Mouse (Mus musculus) ZHBTc4 (cell line): ENCODE data around the gene Nol12.

Experiments used
- DNase-seq: peaks from one replicate; pipeline ENCODE4 v3.0.0-alpha.2; 2011; ENCODE audit warnings: low read depth, low spot score

The Nol12 gene

GRCm38 (mm10) chr15:78934784-78935320 is at the start of gene Nol12:
Gene Nol12, plus strand, starts transcription at chr15:78934933.
- peak; percentile 95 for DNase-seq

DNA sequence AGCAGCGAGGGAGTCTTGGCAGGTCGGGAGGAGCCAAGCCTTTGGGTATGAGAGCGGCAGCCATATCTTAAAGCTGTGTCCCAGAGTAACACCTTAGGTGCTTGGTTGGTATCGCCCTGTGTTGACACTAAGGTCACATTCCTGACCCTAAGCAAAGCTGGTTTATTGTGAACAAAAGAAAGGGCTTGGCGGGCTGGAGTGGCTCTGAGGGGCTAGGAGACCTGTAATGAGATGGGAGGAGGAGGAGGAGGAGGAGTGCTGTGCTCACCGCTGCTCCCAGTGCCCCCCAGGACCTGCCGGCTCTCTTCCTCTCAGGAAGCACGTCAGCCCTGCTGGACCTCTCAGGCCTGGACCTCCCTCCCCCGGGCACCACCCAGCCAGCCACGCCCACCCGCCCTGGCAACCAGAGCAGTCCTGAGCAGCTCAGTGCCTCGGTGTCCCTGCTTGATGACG is 45.3 kb upstream of the Nol12 start:
- peak; percentile 69 for DNase-seq

- no peak for DNase-seq
These were observed 42.3 kb upstream of the Nol12 start for GRCm38 (mm10) chr15:78892440-78892839.

DNA sequence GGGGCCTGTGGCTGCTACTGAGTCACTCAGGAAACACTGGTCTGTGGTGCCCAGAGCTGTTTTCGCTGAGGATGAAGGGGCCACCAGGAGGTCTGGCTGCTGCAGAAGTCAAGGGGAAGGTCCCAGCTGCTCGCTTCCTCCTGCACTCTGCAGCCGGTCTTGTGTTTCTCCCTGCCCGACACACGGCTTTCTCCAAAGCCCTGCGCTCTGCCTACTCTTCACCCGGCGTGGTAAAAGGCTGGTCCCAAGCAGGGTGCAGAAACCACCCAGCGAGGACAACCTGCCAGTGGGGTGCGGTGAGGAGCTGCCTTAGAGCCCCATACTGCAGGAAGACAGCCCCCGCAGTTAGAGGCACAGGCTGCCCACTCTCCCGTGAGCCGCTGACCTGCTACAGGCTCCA is 40.0 kb upstream of the Nol12 start:
- DNase-seq, result no peak

DNA sequence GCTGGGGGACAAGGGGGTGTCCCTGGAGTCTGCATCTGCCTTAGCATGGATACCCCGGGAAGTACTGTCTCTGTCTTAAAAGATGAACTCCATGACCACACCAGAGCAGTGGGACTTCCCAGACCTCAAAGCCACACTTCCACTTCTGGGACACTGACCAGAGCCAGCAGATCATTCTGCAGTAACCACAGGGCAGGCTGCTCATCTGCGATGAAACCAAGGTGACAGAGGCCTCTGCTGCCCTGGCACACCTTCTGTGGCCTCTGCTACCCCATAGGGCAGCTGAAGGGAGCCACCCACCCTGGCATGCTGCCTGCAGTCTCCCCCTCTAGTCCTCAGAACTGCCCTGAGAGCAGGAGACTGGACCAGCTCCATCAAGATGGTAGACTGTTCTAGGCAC is 39.0 kb upstream of the Nol12 start:
- no peak for DNase-seq

GRCm38 (mm10) chr15:78896149-78896548 is 38.6 kb upstream of the Nol12 start:
- peak; percentile 90 for DNase-seq

DNA sequence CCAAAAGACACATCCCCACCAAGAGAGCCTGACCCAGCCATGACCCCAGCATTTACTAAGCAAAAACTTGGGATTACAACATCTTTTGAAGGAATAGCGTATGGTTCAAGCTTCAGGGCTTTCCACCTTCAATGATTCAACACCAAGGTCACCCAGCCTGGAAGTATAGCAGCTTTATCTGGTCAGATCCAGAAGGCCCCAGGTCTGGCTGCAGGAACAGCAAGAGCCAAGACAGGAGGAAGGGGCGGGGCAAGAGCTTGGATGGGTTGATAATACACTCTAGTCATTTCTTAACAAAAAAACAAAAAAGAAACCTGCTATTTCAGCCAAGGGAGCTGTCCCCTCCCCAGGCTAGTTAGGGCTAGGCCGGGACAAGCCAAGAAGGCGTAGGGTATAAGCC is 37.2 kb upstream of the Nol12 start:
- peak; percentile 94 for DNase-seq

DNA sequence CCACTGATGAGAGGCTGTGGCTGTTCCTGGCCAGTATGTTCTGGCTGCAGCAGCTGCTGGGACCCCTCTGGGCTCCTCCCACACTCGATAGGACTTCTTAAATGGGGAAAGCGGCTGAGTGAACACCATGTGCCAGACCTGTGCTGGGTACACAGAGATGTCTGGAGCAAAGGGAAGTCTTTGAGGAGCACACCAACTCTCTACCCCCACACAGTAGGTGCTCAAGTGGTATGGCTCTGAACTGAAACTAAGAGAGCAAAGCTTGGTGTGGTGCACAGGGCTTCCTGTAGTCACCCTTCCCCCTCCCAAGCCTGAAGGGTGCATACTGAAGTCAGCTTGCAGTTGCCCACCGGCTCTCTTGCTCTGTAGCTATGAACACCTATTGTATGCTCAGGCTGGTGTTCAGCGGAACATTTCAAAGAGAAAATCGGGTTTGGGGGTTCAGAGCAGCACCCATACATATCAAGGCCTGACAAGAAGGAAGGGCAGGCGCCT is 36.2 kb upstream of the Nol12 start:
- DNase-seq, result peak; percentile 75

DNA sequence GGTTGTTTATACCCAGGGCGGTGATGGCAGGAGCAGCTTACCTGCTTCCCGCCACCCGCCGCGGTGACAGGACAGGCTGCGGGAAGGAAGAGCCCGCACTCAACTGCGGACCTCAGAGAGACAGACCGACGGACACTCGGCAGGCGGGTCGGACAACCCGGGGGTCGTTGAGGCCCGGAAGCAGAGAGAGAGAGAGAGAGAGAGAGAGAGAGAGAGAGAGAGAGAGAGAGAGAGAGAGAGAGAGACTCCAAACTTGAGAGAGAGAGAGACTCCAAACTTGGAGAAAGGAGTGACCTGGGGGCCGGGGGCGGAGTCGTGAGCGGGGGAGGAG is 35.4 kb upstream of the Nol12 start, which contains the start of gene Gm49510:
Gm49510 (plus strand) TSS at position 259 of the 331 bp plus-strand sequence.
- DNase-seq, result no peak

DNA sequence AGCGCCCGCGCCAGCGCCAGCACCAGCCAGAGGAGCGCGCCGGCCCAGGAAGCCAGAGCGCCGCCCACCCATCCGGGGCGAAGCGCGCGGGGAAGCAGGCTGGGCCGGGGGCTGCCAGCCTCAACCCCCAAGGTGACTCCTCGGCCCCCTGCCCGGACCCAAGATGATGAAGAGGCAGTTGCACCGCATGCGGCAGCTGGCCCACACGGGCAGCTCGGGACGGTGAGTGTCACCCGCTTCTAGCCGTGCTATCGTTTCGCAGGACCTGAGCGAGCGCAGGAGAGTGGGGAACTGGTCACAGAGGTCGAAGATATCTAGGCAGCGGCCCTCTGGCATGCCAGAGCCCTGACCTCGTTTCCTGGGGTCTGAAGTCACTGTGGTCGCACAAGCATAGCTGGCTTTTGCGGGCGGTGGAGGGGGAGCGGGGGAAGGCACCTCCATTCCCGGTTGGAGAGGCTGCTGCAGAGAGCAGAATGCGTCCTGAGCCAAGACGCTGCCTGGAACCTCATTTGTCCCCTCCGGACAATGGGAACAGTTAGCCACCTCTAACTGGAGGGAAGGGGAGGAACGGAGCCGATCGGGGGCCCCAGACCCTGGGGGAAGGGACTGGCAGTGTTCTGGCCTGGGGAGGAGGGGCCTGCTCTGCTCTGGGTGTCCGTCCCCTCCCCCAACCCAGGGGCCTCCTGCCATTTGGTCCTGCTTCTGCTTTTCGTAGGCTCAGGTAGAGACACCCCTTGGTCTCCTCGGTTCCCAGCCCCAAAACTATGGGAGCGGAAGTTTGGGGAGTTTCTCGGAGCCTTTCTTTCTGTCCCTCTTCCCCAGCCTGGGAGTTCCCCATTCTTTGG is 34.8 kb upstream of the Nol12 start, which contains the start of gene Sh3bp1:
Sh3bp1 (plus strand) TSS at position 29 of the 845 bp plus-strand sequence.
- DNase-seq, result peak; percentile 84

DNA sequence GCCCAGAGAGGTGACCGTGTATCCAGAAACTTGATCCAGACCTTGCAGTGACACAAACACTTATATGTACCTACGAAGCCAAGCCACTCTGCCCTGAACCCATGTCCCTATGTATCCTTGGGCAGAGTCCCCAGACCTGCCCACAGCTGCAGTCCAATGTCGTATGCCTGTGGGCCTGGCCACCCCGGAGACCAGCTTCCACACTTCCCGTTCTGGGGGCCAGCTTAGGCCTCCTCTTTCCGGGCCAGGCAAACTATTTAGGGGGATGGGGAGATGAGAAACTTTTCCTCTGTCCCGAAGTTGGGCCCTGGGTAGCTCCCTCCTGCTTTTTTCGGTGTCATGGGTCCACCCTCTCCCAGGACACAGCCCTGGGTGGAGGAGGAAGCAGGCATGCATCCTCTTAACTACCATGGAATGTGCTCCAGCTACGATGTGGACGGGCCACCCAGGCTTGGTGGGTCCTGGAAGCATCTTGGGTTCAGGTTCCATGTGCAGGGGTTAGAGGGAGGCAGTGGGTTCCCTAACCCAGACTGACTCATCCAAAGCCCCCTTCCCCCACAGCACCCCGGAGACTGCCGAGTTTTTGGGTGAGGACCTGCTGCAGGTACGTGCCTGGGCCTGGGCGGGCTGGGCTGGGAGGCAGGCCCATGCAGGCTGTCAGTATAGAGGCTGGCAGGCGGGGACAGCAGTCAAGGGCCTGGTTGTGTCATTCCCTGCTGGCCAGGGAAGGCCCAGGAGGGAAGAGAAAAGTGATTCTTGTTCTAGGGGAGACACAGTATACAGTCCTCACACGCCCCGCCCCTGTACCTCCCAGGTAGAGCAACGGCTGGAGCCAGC is 33.9 kb upstream of the Nol12 start:
- no peak for DNase-seq

DNA sequence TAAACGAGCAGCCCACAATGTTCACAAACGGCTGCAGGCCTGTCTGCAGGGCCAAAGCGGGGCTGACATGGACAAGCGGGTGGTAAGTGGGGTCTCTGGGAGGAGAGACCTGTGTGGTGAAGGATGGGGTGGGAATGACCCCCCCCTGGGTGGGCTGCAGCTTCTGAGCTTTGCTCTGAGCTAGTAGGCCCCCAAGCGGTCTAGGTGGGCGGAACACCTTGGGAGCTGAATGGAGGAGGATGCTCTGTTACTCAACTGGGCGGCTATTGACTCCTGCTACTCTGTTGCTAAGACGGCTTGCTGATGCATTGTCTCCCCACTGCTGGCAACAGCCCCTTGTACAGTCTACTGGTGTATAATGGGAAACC is 33.3 kb upstream of the Nol12 start:
- peak; percentile 57 for DNase-seq

GRCm38 (mm10) chr15:78903243-78903642 is 31.5 kb upstream of the Nol12 start:
- DNase-seq, result peak; percentile 85

DNA sequence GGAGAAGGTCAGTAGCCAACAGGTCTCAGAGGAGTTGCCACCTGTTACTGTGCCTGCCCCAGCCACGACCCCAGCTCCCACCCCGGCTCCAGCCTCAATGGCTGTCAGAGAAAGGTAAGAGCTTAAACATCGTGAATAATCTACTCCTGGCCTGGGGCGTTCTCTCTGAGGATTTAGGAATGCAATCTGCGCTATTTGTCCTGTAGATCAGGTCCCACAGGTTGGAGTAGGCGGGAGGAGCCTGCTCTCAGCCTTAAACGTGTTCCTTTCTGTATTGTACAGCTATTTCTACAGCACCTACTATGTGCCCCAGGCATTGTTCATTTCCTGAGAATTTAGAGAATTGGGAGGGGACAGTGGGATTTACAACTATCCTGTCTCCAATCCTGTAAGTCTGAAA is 26.3 kb upstream of the Nol12 start:
- DNase-seq, result peak; percentile 69

DNA sequence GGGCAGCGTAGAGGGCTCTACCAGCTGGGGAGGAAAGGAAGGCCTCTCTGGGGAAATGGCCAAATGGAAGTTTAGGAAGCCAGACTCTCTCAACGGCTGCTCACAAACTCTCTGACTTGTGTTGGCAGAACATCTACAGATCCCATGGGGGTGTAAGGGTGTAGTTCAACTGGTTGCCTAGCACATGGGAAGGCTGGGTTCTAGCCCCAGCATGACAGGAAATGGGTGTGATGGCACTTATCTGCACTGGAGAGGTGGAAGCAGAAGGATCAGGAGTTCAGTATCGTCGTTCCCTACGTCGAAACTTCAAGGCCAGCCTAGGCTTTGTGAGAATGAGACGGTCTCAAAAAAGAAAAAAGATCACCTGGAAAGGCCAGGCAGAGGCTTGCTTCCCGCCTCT is 25.8 kb upstream of the Nol12 start:
- DNase-seq, result no peak

DNA sequence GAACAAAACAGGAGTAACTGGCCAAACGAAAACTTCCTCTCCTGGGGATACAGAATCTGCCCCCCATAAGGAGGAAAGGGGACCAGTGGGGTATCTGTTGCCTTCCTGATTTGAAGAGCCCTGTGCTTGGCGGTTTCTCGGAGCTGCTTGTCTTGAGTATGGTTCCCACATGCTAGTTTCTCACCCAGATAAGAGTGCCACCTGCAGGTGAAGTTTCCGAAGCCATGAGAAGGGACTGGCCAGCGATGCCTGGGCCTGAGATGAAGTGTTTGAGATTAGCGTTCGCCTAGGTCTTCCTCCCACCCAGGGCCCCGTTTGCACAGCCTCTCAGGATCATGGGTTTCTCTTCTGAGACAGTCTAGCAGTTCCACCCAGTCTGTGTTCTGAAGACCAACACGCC is 22.7 kb upstream of the Nol12 start:
- DNase-seq, result peak; percentile 54

- peak; percentile 99 for DNase-seq
These were observed 21.1 kb upstream of the Nol12 start, which contains the start of gene Pdxp for GRCm38 (mm10) chr15:78913632-78914090. Gene Pdxp, plus strand, starts transcription at chr15:78913919.

GRCm38 (mm10) chr15:78914091-78914822 is 20.5 kb upstream of the Nol12 start:
- DNase-seq, result peak; percentile 75

- DNase-seq, result no peak
These were observed 19.7 kb upstream of the Nol12 start for GRCm38 (mm10) chr15:78914823-78915659.

DNA sequence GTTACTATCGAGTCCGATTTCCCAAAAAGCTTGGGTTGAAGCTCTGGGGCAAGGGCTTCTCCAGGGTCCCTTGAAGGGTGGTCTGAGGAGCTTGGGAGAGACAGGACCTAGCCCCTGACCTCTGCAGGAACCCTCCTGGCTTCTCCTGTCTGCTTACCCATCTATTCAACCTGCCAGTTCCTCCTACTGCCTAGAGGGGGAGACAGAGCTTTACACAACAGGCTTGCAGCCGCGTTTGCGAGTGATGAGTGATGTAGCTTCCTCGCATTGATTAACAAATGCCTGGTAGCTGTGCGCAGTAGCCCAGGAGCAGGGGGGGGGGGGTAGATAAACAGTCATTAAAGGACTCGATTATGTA is 19.1 kb upstream of the Nol12 start:
- peak; percentile 91 for DNase-seq
